Mouse (Mus musculus) monocyte, adult 2 months (primary cell): ENCODE results near the gene Icosl.
"Not testable (repeated sequence)": the region's sequence is repeated elsewhere in the genome, so short reads cannot be mapped to it uniquely, and the experiment has no call there.

Experiments used
- DNase-seq, 2 experiments: peaks; one replicate each; pipeline ENCODE4 v3.0.0; 2022; ENCODE audit warnings: low spot score in 2 of 2, low read depth in 1 of 2

The Icosl gene

DNA sequence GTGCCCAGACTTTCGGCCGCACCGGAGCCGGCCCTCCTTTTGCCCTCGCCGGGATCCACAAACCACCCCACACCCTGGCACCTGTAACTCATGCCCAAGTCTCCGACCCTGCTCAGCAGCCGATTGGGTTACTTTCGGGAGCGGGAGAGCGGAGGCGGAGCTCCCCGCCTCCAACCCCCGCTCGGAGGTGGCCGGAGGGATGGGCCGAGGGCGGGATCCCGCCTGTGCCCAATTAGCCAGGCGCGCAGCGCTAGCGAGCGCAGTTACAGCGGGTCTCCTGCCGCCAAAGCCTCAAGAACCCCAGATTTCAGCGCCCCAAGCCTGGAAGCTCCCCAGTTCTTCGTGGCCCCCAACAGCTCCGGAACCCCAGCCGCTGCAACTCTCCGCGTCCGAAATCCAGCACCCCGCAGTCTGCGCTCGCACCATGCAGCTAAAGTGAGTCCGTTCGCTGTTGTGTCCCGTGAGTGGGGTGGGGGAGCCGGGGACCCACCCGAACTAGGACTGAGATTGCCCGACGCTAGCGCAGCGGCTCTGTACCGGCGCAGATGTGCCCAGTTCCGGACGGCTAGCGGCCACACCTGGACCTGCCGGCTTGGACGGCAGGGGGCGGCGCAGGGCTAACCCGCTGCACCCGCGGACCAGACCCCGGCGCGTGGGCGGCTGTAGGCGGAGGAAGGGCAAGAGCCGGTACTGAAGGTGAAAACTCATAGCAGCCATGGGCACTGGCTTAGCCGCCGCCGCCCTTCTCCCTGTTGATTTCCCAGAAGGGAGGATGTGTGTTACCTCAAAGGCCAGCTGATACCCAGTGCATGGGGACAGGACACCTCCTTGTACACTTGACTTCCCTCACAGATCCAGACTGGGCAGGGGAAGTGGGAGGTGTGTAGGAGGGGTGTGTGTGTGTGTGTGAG lies at the start of gene Icosl:
Gene Icosl (plus strand): TSS at position 202 of the 911 bp plus-strand sequence.
- peak; percentile 21 to 56 for DNase-seq

- DNase-seq = not testable (repeated sequence)
These were observed 49.1 kb upstream of the Icosl start for GRCm38 (mm10) chr10:78019984-78020383.

- DNase-seq = not testable (repeated sequence)
These were observed 43.6 kb upstream of the Icosl start for GRCm38 (mm10) chr10:78025453-78025852.

- peak in 1 of 2 experiments; percentile 41 for DNase-seq
These were observed 41.0 kb upstream of the Icosl start for GRCm38 (mm10) chr10:78028129-78028528.

DNA sequence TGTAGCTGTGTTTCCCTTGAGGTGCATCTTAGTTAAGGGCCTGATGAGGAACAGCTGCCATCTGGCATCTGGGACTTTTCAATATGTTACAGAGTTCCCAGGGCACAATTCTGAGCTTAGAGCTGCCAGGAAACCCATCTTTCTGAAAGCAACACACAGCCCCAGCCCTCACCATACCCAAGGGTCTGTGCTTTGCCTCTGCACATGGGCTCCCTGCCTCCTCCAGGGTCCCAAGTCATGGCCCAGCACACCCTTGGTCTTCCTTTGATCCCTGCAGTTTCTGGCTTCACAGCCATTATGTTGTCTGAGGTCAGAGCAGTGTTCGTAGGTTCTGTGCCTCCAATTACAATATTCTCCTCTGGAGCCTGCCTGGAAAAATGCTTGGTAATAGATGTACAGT lies 40.0 kb upstream of the Icosl start:
- no peak for DNase-seq

DNA sequence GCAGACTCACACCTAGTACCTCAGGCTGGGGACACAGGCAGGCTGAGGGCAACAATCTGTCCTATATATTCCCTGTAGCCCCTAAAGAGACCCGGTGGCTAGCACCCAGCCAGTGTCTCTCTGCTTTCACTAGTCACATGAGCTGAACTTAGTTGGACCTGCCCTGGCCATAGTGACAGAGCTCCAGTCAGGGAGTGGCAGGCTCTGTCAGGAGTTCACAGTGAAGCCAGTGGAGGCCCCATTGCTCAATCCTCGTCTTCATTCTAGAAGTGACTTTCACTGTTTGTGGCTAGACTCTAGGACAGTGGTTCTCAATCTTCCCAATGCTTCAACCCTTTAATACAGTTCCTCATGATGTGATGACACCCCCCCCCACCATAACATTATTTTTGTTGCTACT lies 37.1 kb upstream of the Icosl start:
- DNase-seq = peak in 1 of 2 experiments; percentile 23

DNA sequence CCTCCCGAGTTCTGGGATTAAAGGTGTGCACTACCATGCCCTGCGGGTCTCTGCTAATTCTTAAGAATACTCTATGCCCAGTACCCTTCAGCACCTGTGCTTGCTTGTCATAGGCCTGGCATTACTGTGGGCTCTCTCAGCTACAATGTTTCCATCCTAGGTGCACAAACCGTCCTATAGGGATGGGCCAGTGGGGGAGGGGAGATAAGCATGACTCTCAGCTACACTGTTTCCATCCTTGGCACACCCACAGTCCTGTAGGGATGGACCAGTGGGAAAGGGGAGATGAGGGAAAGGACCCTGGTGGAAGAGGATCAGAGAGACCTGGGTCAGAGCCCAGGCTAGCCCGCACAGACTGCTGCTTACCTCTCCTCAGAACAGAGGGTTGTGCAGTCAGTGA lies 32.0 kb upstream of the Icosl start:
- DNase-seq = no peak

DNA sequence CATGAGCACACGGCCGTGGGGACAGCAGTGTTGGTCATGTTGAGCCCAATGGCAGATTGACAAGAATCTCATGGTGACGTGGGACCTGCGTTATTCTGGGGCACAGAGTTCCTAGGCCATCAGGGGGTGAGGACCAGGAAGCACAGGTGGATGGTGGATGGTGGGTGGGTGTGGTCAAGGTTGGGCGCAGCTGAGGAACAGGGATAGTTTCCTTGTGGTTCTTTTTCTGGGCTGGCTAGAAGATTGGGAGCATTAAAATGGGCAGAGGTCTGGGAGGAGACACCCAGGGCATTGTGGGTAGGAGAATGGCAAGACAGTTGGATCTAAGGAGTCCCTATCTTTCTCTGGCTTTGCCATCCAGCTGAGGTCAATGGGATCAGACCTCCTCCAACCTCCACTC lies 27.5 kb upstream of the Icosl start, which contains the start of gene Dnmt3l:
Gene Dnmt3l (plus strand): TSS at position 301 of the 400 bp plus-strand sequence.
- no peak for DNase-seq

- DNase-seq = no peak
These were observed 27.0 kb upstream of the Icosl start for GRCm38 (mm10) chr10:78042096-78042495.

- DNase-seq = no peak
These were observed 26.3 kb upstream of the Icosl start for GRCm38 (mm10) chr10:78042697-78043405.

DNA sequence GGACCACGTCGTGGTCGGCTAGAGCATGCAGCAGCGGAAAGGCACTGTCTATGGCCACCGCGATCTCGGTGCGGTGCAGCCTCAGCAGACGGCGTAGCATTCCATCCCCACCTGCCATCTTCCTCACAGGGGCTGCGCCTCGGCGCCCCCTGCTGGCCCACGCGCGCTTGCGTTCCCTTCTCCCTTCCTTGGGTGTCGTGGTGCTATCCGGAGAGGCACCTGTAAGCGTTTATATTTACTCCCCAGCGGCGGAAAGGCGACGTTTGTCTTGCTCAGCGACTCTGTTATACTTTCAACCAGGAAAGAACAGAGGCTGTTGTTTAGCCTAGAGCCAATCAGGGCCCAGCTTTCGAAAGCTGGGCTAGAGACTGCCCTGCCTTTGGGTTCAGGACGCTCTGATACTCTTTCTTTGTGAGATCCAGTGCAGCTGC lies 25.7 kb upstream of the Icosl start, which contains the start of gene Aire:
Gene Aire (minus strand): TSS at position 205 of the 431 bp plus-strand sequence.
- DNase-seq = peak in 1 of 2 experiments; percentile 46

DNA sequence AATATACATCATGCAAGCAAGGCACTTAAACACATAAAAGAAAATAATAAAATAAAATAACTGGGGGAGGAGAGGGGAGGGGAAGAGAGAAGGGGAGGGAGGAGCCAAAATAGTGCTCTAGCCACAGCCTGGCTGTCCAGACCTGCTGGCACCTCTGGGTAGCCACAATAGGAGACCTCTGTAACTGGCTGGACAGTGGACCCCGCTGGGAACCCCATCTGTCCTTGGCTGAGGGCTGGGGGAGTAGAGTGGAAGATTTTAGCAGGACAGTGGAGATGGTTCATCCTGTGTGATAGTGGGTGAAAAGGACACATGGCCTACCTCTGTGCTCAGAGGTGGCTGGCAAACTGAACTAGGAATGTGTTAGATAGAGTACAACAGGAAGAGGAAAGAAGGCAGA lies 24.6 kb upstream of the Icosl start:
- DNase-seq = no peak

DNA sequence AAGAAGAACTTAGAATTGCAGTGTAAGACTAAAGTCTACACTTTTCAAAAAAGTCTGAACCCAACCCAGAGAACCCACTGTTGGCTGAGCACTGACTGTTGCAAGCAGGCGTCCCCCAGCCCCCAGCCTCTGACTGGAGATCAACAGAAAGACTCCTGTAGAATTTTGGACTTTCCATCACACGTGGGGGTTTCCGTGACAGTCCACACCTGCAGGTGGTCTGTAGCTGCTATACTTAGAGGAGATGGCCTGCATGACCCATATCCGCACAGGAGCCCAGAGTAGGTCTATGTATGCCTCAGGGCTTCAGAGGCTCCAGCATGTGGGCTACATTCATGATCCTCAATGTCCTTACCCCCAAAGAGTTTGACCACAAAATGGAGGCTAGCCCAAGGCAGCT lies 22.7 kb upstream of the Icosl start:
- no peak for DNase-seq

GRCm38 (mm10) chr10:78048061-78048730 lies 20.9 kb upstream of the Icosl start:
- no peak for DNase-seq

- DNase-seq = no peak
These were observed 19.5 kb upstream of the Icosl start for GRCm38 (mm10) chr10:78049519-78050035.

DNA sequence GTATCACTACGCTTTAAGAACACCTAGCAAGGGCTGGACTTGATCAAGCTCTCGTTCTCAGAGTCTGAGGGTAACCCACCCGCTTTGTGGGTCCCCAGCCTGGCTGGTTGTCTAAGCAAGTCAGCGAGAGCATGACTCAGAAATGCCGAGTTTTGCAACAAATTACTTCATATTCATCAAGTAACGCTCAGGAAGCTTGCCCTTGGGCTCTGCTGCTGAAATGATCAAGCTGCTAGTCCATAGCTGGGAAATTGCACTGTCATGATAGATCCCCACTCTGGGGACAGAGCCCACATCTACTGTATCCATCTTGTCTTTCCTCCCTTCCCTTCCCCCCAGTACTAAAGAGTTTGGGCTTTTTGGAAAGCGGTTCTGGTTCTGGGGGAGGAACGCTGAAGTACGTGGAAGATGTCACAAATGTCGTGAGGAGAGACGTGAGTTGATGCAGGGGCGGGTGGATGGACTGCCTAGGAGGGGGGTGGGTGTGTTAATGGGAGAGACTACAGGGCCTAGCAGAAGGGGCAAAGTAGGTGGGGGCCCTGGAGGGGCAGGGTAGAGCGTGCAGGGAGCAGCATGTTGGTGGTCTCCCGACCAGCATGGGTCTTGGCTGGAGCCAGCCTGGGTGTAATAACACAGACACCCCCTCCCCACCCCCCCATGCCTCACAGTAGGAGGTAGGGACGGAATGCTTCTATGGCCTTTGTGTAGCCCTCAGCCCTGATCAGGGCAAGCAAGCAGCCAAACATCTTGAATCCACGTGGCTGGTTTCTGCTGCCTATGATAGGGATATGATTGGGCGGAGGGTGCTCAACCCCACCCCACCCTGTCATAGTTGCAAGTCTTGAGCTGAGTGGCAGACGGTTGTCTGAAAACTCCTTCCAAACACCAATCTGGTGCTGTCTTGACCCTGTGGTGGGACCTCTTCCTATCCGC lies 14.2 kb upstream of the Icosl start:
- no peak for DNase-seq

DNA sequence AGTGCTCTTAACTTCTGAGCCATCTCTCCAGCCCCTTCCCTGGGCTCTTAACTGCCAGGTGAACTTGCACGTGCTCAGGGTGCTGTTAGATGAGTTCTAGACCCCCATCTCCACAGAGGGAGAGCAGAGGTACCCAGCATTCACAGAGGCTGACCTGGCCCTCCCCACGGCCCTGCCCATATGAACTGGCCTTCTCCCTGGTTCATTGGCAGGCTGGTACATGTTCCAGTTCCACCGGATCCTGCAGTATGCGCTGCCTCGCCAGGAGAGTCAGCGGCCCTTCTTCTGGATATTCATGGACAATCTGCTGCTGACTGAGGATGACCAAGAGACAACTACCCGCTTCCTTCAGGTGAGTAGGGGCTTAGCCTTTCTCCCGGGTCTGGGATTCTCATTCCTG lies 12.0 kb upstream of the Icosl start:
- no peak for DNase-seq

GRCm38 (mm10) chr10:78063122-78063521 lies 6.0 kb upstream of the Icosl start:
- no peak for DNase-seq

DNA sequence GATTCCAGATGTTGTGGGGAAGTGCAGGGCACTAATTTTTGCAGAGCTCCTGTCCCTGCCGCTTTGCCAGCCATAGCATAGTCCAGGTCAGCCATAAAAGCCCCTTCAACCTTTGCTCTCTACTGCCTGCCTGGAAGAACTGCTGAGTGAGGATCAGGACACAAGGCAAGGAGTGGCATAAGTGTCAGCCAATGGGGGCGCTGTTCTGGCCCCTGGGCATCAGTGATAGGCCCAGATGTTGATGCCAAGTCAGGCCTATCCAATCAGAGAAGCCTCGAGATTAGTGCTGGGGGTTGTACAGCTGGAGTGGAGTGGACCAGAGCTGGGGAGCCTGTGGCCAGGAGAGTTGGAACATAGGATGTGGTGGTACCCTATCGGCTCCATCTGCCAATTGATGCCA lies 1.9 kb upstream of the Icosl start:
- DNase-seq = no peak

GRCm38 (mm10) chr10:78068541-78068940 lies 561 bp upstream of the Icosl start:
- no peak for DNase-seq
